Mouse (Mus musculus): ENCODE data around the gene Orc1. TPM values are rescaled to one million over a fixed set of nuclear protein-coding genes. Genes with fewer than 3 reads are reported as not detected.

The Orc1 gene
- 1 to 10 TPM; 1.7 to 2.2 TPM for total RNA-seq (2021)
- long read RNA-seq, experiment 1, partial matches to known transcripts = 0 of 1 reads
- long read RNA-seq, experiment 1, other reads (novel, unspliced or antisense) = 0 of 1 reads
- long read RNA-seq, experiment 2, partial matches to known transcripts = 0 of 1 reads
- long read RNA-seq, experiment 2, other reads (novel, unspliced or antisense) = 0 of 1 reads

DNA sequence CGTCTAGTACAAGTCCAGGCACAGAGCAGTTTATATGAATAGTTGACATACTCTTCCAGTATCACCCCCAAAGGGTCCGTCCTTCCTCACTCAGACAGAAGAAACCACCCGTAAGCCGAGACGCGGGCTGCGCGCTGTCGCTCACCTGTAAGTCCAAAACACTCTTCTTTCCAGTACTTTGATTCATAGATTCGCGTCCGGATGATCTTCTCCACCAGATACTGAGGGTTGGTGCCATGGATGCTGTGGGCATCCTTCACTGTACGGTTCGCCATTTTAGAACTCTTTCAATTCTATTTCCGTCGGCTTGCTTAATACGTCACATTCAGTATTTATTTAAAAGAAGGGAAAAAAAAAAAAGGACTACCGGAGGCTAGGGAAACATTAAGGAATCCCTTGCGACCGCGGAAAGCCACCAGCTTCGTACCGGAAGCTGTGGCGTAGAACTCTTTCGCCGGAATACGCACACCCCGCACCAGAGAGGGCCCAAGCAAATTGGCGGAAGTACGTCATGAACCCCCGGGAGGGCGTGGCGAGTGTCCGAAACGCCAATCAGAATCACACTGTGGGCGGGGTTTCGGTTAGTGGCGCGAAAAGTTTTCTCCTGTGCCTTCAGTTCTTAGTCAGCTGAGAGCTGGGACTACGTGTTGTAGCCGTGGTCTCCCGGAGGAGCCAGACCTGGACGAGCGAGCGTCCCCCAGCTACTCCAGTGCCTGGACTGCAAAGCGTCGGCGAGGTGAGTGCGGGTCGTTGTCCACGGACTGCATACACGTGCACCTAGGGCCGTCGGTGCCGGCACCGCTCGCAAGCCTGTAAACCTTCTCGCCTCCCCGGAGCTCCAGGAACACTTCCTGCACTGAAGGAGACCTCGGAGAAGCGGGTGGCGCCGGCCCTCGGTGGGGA, at the start of gene Orc1, which contains the start of gene Prpf38a:
Orc1 (plus strand) TSS at position 584 of the 903 bp plus-strand sequence.
Prpf38a (minus strand) TSS at position 497 of the 903 bp plus-strand sequence.
- DNase-seq = peak; percentile 99

DNA sequence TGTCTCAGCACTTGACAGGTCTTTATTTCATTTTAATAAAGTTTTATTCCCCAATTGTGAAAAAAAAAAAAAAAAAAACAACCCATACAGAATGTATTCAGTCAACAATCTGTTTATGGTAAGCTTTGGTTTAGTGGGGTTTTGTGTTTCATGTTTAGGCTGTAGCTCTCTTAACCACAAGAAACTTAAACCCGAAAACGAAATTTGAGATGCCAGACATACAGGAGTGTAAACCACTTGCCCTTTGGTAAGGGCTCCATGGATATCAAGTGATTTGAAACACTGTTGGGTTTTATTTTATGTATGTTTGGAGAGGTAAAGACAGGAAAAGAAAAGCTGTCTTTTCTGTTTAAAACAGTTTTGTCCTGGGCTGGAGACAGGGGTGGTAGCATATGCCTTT, 39.5 kb upstream of the Orc1 start:
- no peak for DNase-seq

- DNase-seq = no peak
Observed at GRCm38 (mm10) chr4:108565026-108565425, 14.2 kb upstream of the Orc1 start.

GRCm38 (mm10) chr4:108572644-108573043, 6.6 kb upstream of the Orc1 start:
- no peak for DNase-seq

- DNase-seq = no peak
Observed at GRCm38 (mm10) chr4:108579743-108580411, 654 bp downstream of the Orc1 start.

- DNase-seq = no peak
Observed at GRCm38 (mm10) chr4:108593376-108593775, 14.2 kb downstream of the Orc1 start.

DNA sequence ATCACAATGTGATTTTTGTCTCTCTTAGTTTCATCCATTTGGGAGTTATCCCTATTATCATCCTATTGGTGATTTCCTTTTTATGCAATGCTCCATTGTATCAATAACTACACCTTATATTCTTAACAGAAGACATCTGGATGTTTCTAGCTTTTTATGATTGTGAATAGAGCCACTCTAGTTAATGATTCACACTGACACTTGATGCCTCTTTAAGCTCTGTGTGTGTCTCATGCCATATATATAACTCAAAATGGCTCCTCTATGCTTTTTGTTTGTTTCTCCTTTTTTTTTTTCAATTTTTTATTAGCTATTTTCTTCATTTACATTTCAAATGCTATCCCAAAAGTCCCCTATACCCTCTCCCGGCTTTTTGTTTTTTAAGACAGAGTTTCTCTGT, 16.6 kb downstream of the Orc1 start:
- no peak for DNase-seq

- no peak for DNase-seq
Observed at GRCm38 (mm10) chr4:108598306-108598705, 19.1 kb downstream of the Orc1 start.

DNA sequence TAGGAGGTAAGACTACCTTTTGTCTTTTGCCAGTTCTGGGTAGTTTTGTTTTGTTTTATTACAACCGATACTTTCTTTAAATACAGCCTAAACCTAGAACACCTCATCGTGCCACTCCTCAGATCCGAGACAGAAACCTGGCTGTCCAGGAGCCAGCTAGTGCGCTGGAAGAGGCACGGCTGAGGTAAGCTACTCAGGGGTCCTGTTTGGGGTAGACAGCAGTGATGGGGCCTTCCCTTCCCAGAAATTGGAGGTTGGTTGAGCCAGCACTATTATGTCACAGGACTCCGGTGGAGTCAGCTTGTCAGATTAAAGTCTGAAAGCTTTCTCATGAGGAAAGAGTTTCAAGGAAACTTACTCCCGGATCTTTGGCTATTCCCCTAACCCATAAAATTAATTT, 22.6 kb downstream of the Orc1 start:
- no peak for DNase-seq

DNA sequence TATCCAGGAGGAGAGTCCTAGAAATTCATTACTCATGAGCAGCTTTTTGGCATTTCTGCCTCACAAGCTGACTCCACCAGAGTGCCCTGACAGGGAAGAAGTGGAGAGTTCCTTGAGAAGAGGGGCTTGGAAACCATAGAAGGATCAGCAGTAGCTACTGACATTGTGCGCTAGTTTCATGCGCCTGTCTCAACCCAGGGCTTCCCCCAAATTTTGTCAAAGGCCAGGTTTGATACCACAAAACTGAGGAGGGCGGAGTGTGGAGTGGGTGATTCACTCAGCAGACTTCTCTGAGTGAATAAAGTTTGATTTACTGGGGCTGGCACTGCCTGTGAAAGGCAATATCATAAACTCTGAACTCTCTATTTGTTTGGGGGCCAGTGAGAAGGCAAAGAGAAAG, 29.4 kb downstream of the Orc1 start:
- no peak for DNase-seq

DNA sequence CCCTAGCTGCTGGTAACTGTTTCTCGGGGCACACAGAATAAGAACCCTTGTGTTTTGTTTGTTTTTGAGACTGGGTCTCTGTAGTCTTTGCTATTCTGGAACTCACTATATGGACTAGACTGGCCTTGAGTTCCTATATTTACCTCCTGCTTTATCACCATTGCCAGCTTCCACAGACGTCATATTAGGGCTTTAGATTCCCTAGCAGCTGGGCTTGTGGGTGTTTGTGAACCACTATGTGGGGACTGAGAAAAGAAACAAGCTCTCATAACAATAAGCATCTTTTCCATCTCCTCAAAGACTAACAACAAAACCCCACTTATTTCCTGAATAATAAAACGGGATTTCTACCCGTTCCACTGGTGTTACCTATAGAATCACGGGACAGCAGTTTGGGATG, 31.7 kb downstream of the Orc1 start:
- no peak for DNase-seq

DNA sequence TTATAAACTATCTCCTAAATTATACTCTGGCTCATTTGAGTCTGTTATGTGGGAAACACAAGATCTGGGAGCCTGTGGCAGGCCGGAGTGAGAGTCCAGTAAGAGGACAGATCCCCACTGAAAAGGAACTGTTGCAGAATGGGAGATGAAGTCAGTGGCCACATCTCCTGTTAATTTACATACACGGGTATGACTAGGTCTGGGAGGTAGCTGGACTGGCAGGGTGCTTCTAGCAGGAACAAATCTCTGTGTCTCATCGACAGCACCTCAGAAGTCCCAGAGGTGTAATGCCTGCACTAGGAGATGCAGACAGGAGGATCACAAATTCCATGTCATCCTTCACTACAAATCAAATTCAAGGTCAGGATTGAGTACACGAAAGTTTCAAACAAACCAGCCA, 39.4 kb downstream of the Orc1 start:
- no peak for DNase-seq

- DNase-seq = peak; percentile 30
Observed at GRCm38 (mm10) chr4:108619165-108619564, 39.9 kb downstream of the Orc1 start.

DNA sequence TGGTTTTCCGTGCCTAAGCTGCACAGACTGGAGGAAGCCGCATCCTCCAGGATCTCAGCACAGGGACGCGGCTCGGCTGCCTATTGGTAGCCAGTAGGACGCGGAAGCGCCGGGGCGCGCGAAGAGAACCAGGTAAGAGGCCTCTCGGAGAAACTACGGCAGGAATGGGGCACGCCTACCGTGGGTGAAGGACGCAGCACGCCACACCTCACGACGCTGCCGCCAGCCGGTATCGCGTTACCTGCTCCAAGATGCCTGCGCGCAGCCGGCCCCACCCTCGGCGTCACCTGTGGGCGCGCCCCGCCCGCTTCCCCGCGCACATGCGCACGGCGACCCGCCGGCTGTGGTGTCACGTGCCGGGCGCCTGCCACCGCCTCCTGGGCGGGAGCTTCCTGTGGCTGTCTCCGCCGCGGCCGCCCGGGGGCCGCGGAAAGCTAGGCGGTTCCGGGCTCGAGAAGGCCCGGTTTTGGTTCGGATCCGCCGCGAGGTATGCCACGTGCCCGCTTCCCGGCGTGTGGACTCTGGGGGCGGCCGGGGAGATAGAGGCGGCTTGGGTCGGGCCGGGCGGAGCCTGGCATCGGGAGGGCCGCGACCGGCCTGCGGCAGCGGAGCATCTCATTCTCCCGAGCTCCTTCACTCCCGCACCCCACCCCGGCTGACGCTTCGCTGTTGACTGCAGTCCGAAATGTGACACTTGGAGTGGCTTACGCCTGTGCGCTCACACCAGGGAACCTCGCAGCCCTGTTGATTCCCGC, 40.5 kb downstream of the Orc1 start, which contains the start of gene Cc2d1b:
Cc2d1b (plus strand) TSS at position 354 of the 755 bp plus-strand sequence.
- DNase-seq = peak; percentile 94

DNA sequence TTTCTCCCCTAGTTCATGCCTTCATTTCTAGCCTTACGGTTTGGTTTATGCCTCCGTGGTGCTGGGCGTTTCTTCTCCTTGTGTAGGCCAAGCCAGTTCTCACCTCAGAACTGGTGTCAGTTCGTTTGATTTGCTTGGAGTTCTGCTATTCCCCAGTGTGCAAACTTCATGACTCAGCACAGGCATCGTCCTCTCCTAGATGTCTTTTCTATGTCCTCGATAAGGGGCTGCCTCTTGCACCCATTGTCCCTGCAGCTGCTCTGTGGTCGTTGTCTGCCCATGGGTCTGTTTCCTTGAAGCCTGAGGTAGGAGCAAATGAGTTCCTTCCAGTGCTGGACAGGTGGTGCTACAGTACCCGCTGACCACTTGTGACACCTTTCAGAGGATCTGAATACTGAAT, 41.3 kb downstream of the Orc1 start:
- no peak for DNase-seq

- no peak for DNase-seq
Observed at GRCm38 (mm10) chr4:108621504-108621903, 42.3 kb downstream of the Orc1 start.

DNA sequence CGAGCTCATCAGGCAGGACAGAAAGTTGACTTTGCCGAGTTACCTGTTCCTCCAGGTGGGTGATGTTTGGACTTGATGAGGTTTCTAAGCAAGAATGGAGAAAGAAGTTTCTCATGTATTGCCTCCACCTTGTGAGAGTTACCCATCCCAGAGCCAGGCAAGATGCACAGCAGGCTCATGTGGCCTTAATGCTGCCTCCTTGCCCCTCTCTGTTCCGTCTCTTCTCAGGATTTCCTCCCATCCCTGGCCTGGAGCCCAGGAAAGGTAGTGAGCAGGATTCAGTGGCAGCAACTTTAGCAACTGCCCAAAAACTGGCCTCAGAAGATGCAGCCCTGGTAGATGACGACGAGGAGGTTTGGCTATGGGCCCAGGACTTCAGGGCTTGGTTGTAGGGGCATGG, 47.8 kb downstream of the Orc1 start:
- no peak for DNase-seq

GRCm38 (mm10) chr4:108629363-108629880, 50.2 kb downstream of the Orc1 start:
- peak; percentile 44 for DNase-seq

- no peak for DNase-seq
Observed at GRCm38 (mm10) chr4:108630096-108630495, 50.9 kb downstream of the Orc1 start.

DNA sequence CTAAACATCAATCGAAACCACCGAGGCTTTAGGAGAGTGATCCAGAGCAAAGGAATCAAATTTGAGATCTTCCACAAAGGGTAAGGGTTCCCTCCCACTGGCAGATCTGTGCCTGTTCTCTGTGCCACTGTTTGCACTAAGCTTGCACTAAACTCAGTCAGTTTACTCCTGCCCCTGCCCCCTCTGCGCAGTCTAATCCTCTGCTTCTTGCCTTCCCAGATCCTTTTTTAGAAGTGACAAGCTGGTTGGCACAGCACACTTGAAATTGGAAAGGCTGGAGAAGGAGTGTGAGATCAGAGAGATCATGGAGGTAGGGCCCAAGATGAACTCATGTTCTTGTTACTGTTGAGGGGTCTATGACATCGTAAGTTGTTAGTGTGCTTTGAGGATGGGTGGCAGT, 52.4 kb downstream of the Orc1 start:
- no peak for DNase-seq

DNA sequence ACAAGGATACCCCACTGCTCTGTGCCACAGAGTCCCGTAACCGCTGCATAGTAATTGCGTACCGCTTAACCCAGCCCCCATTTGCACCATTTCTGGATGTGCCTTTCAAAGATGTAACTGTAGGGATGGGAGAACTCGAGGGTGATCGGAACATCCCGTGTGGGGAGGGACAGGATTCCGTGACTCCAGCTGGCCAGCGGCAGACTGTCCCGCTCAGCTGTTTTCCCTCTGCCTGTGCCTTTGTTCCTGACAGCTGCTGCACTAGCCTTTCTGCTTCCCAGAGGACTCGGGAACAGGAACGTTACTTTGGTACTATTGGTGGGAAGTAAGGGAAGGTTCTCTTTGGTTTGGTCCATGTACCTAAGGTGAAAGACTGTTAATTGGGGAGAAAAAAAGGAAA, 54.5 kb downstream of the Orc1 start:
- no peak for DNase-seq

DNA sequence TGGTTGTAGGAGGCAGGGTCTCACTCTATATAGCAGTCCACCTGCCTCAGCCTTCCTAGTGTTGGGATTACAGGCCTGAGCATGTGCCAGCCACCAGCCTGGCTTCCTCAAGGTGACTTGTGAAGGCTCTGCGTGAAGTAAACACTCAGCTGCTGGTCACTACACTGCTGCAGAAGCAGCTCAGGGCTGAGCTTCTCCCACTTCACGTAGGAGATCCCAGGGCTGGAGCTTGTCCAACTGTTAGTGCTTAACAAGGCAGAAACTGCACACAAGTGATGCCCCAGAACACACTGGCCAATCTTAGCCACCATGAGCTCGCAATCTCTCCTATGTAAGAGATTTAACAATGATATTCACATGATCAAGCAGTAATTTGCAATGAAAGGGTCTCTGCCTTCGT, 55.5 kb downstream of the Orc1 start:
- DNase-seq = no peak
